Mouse (Mus musculus) bone marrow macrophage, adult 2 months (primary cell): Measurements from ENCODE around the gene 1700057G04Rik. TPM values are rescaled to one million over a fixed set of nuclear protein-coding genes. Genes with fewer than 3 reads are reported as not detected.

Experiments
- H3K27ac ChIP-seq: 2 replicates; pipeline ENCODE4 v1.5.1; 2012; ENCODE audit warnings: low read depth, low read length; ENCODE audit not compliant: insufficient read depth
- H3K4me1 ChIP-seq: 2 replicates; pipeline ENCODE4 v1.6.1; 2012; ENCODE audit warnings: low read length; ENCODE audit not compliant: control insufficient read depth, insufficient read depth
- H3K4me3 ChIP-seq: 2 replicates; pipeline ENCODE4 v1.5.1; 2012; ENCODE audit warnings: mild to moderate bottlenecking, low read length, moderate library complexity; ENCODE audit not compliant: insufficient read depth
- CTCF ChIP-seq: IDR thresholded peaks from 2 replicates; pipeline ENCODE4 v1.5.1; 2012; ENCODE audit warnings: low read depth, mild to moderate bottlenecking, low read length, moderate library complexity
- POLR2A ChIP-seq: IDR thresholded peaks from 2 replicates; pipeline ENCODE4 v1.6.1; 2012; ENCODE audit warnings: mild to moderate bottlenecking, low read depth, low read length, borderline replicate concordance
- polyA plus RNA-seq: library from polyadenylated mRNA; stranded (reverse); fragments of >200 nt; gene quantifications from 2 replicates; pipeline ENCODE4 v1.2.4, GENCODE M21; 2012; ENCODE audit not compliant: missing spikeins, insufficient read depth, insufficient read length

Gene 1700057G04Rik
- polyA plus RNA-seq, 1 experiment: not detected

GRCm38 (mm10) chr9:92377967-92378366 lies 68.8 kb downstream of the 1700057G04Rik start:
- Histone ChIP-seq H3K4me1 (0 out of 2 replicates have a peak, but pooled peaks cover 2% of the 10 kb centered on the region), H3K27ac (no peak overlapping the region), H3K4me3 (no peak overlapping the region)
- TF ChIP-seq CTCF (no peak), POLR2A (no peak)

DNA sequence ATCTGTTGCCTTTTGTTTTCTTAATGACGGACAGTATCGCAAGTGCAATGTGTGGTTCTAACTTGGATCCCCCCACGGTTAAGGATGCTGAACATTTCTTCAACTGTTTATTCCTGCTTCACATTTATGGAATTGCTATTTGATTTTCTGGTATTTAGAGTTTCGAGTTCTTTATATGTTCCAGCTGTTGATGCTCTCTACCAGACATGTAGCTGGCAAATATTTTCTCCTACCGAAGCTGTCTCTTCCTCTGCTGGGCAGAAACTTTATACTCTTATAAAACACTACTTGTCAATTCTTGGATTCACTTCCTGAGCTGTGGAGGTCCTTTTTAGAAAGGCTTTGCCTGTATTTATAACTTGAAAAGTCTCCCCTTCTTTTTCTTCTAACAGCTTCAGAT lies 70.1 kb downstream of the 1700057G04Rik start:
- Histone ChIP-seq H3K4me3 (no peak overlapping the region), H3K27ac (no peak overlapping the region), H3K4me1 (peaks cover 4% of the 10 kb centered on the region)
- no peak for TF ChIP-seq CTCF
- TF ChIP-seq POLR2A: no peak

DNA sequence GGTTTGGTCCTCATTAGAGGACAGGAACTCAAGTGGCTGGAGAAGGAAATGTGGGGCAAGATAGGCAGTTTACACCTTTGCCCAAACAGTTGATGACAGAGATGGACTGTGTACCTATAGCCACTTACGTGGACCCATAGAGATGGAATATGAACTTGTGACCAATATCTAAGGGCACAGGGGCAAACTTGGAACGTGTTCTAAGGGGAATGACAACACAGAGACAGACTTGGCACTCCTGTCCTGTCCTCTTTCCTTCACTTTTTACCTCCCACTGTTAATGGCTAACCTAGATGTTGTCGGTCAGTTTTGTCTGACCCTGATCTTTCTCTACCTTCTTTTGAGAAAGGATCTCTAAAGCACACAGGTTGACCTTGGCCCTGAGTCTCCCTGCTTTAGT lies 74.2 kb downstream of the 1700057G04Rik start:
- H3K4me3 ChIP-seq: no peak overlapping the region
- peaks cover 17% of the 10 kb centered on the region for H3K4me1 ChIP-seq
- no peak for TF ChIP-seq CTCF
- TF ChIP-seq POLR2A: no peak
- H3K27ac ChIP-seq: no peak overlapping the region

- Histone ChIP-seq H3K27ac (0 out of 2 replicates have a peak overlapping the region, but pooled peaks have one; percentile 4), H3K4me1 (peaks cover 17% of the 10 kb centered on the region), H3K4me3 (no peak overlapping the region)
- TF ChIP-seq POLR2A (no peak), CTCF (no peak)
Observed at GRCm38 (mm10) chr9:92384401-92384800, 75.2 kb downstream of the 1700057G04Rik start.

GRCm38 (mm10) chr9:92385831-92386230 lies 76.7 kb downstream of the 1700057G04Rik start:
- peaks cover 17% of the 10 kb centered on the region for H3K4me1 ChIP-seq
- no peak overlapping the region for H3K27ac ChIP-seq
- H3K4me3 ChIP-seq: no peak overlapping the region
- no peak for TF ChIP-seq CTCF
- no peak for TF ChIP-seq POLR2A

DNA sequence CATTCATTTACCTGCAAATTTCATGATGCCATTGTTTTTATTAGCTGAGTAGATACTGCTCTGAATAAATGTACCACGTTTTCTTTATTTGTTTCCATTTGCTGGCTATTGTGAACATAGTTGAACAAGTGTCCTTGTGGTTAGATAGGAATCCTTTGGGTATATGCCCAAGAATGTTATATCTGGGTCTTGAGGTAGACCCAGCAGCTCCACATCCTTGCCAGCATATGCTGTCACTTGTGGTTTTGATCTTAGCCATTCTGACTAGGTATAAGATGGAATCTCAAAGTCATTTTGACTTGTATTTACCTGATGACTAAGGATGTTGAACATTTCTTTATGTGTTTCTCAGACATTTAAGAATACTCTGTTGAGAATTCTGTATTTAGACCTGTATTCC lies 77.7 kb downstream of the 1700057G04Rik start:
- Histone ChIP-seq H3K4me1 (peaks cover 17% of the 10 kb centered on the region), H3K4me3 (no peak overlapping the region), H3K27ac (no peak overlapping the region)
- TF ChIP-seq CTCF (no peak), POLR2A (no peak)

DNA sequence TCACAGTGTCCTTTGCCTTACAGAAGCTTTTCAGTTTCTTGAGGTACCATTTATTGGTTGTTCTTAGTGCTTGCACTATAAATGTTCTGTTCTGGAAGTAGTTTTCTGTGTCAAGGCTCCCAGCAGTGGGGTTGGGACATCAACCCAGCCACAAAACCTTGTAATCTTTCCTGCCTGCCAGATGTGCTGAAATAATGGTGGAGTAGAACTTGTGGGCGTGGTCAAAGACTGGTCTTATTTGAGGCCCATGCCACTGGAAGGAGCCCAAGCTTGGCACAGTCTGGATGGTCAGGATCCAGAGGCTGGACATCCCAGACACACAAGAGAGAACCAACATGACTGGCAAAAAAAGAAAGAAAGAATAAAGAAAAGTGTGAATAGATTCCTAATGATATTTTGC lies 78.2 kb downstream of the 1700057G04Rik start:
- TF ChIP-seq CTCF: no peak
- H3K4me3 ChIP-seq: no peak overlapping the region
- no peak overlapping the region for H3K27ac ChIP-seq
- H3K4me1 ChIP-seq: peaks cover 17% of the 10 kb centered on the region

DNA sequence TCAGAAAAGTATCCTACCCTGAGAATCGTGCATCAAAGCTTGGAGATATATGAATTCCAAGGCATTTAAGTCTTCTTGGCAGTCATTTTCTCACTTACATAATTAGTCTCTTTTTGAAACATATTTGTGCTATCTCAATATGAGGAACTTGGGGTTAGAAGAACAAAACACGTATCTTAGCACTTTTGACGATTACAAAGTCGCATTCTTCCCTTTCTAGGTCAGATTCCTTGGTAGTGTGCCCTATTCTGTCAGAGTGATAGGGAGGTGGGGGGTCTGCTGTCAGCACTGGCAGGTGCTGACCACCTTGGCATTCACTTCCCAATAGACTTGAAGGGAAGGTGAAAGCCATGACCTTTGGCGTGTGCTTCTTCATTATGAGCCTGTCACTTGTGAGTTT lies 93.5 kb downstream of the 1700057G04Rik start:
- H3K4me1 ChIP-seq: peaks cover 9% of the 10 kb centered on the region
- peak overlapping the region; percentile 25; the same call in 1 of the 2 replicates for H3K4me3 ChIP-seq
- TF ChIP-seq CTCF: no peak
- no peak for TF ChIP-seq POLR2A
- peak overlapping the region; percentile 52 for H3K27ac ChIP-seq

Other genes with a start within 250 kb of the 1700057G04Rik start
- gene Plscr5, start 116.4 kb upstream of the 1700057G04Rik start, polyA plus RNA-seq: not detected in 2 replicates
- 11.3 and 15.7 TPM in 2 replicates for gene Plscr1, start 59.6 kb upstream of the 1700057G04Rik start, polyA plus RNA-seq
- not detected in 2 replicates for gene Plscr2, start 33.8 kb upstream of the 1700057G04Rik start, polyA plus RNA-seq
- 10.8 and 13.3 TPM in 2 replicates for gene Plscr4, start 148.0 kb downstream of the 1700057G04Rik start, polyA plus RNA-seq
- gene Plod2, start 232.8 kb downstream of the 1700057G04Rik start, polyA plus RNA-seq: 0.59 and 0.76 TPM in 2 replicates